Mouse (Mus musculus): ENCODE data around the gene Bcl9. TPM values are rescaled to one million over a fixed set of nuclear protein-coding genes. Genes with fewer than 3 reads are reported as not detected.

The Bcl9 gene
- polyA plus RNA-seq, 1 experiment from 2014 or later: 19.2 TPM

DNA sequence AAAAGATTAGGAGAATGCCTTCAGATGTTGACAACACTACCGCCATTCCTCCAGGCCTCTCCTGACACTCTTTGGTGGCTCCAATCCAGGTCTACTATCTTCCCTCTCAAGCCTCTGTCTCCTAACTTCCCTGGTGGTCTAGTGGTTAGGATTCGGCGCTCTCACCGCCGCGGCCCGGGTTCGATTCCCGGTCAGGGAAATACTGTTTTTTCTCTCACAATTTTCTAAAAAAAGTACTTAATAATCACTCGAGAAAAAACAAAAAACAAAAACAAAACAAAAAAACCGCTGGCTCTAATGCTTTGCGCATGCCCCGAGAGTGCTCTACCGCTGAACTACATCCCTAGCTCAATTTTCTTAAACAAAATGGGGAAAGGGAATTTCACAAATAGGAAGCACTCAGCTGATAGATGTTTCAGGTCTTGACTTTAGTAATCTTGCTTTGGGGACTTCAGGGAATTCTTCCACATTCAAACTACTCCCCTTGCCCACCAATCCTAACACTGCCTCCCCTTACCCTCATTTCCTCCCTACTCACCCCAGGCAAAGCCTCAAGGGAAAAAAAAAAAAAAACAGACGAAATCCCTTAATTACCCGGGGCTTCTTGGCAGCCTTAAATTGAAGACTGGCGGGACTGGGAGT lies 139.6 kb downstream of the Bcl9 start:
- ATAC-seq (ENCODE audit: low FRiP score, low TSS enrichment) (peak; percentile 55; the same call in 1 of the 2 replicates), DNase-seq (ENCODE audit: low spot score) (peak; percentile 69)
- Histone ChIP-seq H3K36me3 (ENCODE audit: control insufficient read depth, insufficient read depth, low read length) (no peaks in the 10 kb centered on the region), H3K4me3 (ENCODE audit: low read depth, low read length) (peak overlapping the region; percentile 73), H3K4me1 (replicated peaks; ENCODE audit: control insufficient read depth, insufficient read depth) (no peaks in the 10 kb centered on the region), H3K9me3 (ENCODE audit: control insufficient read depth, low read length) (no peaks in the 10 kb centered on the region), H3K27me3 (ENCODE audit: control insufficient read depth, insufficient read depth, low read length) (no peaks in the 10 kb centered on the region), H3K9ac (ENCODE audit: low read length) (peak overlapping the region; percentile 71; the same call in 1 of the 2 replicates), H3K4me2 (replicated peaks; ENCODE audit: low read depth) (peak overlapping the region; percentile 89), H3K27ac (replicated peaks) (peak overlapping the region; percentile 49)
- 2% methylated on average over 17 of the region's 17 CpGs for WGBS
- TF ChIP-seq EP300 (optimal IDR thresholded peaks at IDR 0.05): no peak
- no peak for TF ChIP-seq CTCF (IDR thresholded peaks at IDR 0.05; ENCODE audit: low read depth)

DNA sequence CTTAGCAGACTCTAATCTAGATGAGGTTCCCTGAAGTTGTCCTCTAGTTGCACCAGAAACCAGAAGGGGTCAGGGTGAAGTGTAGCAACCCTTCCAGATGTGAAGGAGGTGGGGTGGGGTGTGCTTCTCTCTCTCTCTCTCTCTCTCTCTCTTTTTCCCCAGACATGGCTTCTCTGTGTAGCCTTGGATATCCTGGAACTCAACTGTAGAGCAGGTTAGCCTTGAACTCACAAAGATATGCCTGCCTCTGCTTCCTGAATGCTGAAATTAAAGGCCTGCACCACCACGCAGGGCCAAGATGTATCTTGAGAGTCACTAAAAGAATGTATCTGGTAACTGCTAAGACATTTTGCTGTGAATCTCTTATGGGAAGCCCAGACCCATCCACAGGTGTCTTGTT lies 140.4 kb downstream of the Bcl9 start:
- H3K36me3 ChIP-seq (ENCODE audit: control insufficient read depth, insufficient read depth, low read length): no peaks in the 10 kb centered on the region
- WGBS: 96% methylated on average over 1 of the region's 1 CpGs
- no peak for TF ChIP-seq EP300 (optimal IDR thresholded peaks at IDR 0.05)
- no peak for TF ChIP-seq CTCF (IDR thresholded peaks at IDR 0.05; ENCODE audit: low read depth)
- no peak overlapping the region for H3K4me2 ChIP-seq (replicated peaks; ENCODE audit: low read depth)
- no peaks in the 10 kb centered on the region for H3K27me3 ChIP-seq (ENCODE audit: control insufficient read depth, insufficient read depth, low read length)
- no peak overlapping the region for H3K27ac ChIP-seq (replicated peaks)
- DNase-seq (ENCODE audit: low spot score): no peak
- no peak for ATAC-seq (ENCODE audit: low FRiP score, low TSS enrichment)
- no peaks in the 10 kb centered on the region for H3K4me1 ChIP-seq (replicated peaks; ENCODE audit: control insufficient read depth, insufficient read depth)
- H3K4me3 ChIP-seq (ENCODE audit: low read depth, low read length): no peak overlapping the region
- no peak overlapping the region for H3K9ac ChIP-seq (ENCODE audit: low read length)
- H3K9me3 ChIP-seq (ENCODE audit: control insufficient read depth, low read length): no peaks in the 10 kb centered on the region

- H3K9me3 ChIP-seq (ENCODE audit: control insufficient read depth, low read length): no peaks in the 10 kb centered on the region
- no peaks in the 10 kb centered on the region for H3K27me3 ChIP-seq (ENCODE audit: control insufficient read depth, insufficient read depth, low read length)
- DNase-seq (ENCODE audit: low spot score): no peak
- no peak for ATAC-seq (ENCODE audit: low FRiP score, low TSS enrichment)
- no peak overlapping the region for H3K4me2 ChIP-seq (replicated peaks; ENCODE audit: low read depth)
- no peak overlapping the region for H3K4me3 ChIP-seq (ENCODE audit: low read depth, low read length)
- no peak overlapping the region for H3K9ac ChIP-seq (ENCODE audit: low read length)
- WGBS: 90% methylated on average over 6 of the region's 6 CpGs
- H3K36me3 ChIP-seq (ENCODE audit: control insufficient read depth, insufficient read depth, low read length): no peaks in the 10 kb centered on the region
- no peaks in the 10 kb centered on the region for H3K4me1 ChIP-seq (replicated peaks; ENCODE audit: control insufficient read depth, insufficient read depth)
- no peak overlapping the region for H3K27ac ChIP-seq (replicated peaks)
- TF ChIP-seq EP300 (optimal IDR thresholded peaks at IDR 0.05): no peak
- TF ChIP-seq CTCF (IDR thresholded peaks at IDR 0.05; ENCODE audit: low read depth): no peak
Observed at GRCm38 (mm10) chr3:97156431-97156830, 141.3 kb downstream of the Bcl9 start.

Other genes starting within 250 kb of the Bcl9 start
- 25.1 and 28.7 TPM in 2 replicates for gene Acp6, start 139.1 kb downstream of the Bcl9 start, polyA plus RNA-seq (2015; fragmentation: Nextera tagmentation; extraction: Ambion mirVana)
- gene Olfr1402, start 124.1 kb upstream of the Bcl9 start, polyA plus RNA-seq (2015; fragmentation: Nextera tagmentation; extraction: Ambion mirVana): 0.04 TPM in 1 of 2 replicates, not detected in the other